Mouse (Mus musculus): Measurements from ENCODE around the gene Slc4a4. TPM values are rescaled to one million over a fixed set of nuclear protein-coding genes. Genes with fewer than 3 reads are reported as not detected.
"Not testable (repeated sequence)": the region's sequence is repeated elsewhere in the genome, so short reads cannot be mapped to it uniquely, and the experiment has no call there.

The Slc4a4 gene
- polyA plus RNA-seq, 1 experiment from 2014 or later = 1.6 TPM

GRCm38 (mm10) chr5:89097291-89097690 lies 210.7 kb downstream of the Slc4a4 start:
- no peak for ATAC-seq (ENCODE audit: low FRiP score)
- H3K9ac ChIP-seq (ENCODE audit: low read depth, low read length) = no peak overlapping the region
- no peak overlapping the region for H3K4me3 ChIP-seq (ENCODE audit: low read depth, low read length)
- H3K27ac ChIP-seq (ENCODE audit: low read depth, low read length) = no peak overlapping the region
- no peak overlapping the region for H3K4me2 ChIP-seq (replicated peaks; ENCODE audit: low read depth, low read length)
- no peaks in the 10 kb centered on the region for H3K9me3 ChIP-seq (ENCODE audit: control insufficient read depth, low read length)
- no peaks in the 10 kb centered on the region for H3K27me3 ChIP-seq (ENCODE audit: control insufficient read depth, insufficient read depth, low read length)
- WGBS = 88% methylated on average over 3 of the region's 3 CpGs
- no peaks in the 10 kb centered on the region for H3K36me3 ChIP-seq (ENCODE audit: control insufficient read depth, insufficient read depth, low read length)
- H3K4me1 ChIP-seq (replicated peaks; ENCODE audit: control insufficient read depth, insufficient read depth, low read length) = no peaks in the 10 kb centered on the region
- no peak for DNase-seq (ENCODE audit: low spot score)

DNA sequence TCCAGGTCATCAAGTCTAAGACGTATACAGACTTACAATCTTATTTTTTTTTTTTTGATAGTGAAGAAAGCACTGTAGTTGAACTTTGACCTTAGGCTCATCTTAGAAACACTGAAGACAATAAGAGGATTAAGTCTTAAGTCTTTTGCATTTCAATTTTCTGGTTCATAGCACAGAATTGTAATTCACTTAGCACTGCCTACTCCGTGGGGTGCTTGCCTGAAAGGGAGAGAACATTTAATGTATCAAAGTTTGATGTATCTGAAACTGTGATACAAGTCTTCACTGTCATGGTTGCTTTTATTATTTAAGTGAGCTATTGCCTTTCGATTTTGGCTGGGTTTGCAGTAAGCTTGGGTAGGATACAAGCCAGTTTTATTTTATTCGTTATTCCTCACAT lies 211.5 kb downstream of the Slc4a4 start:
- DNase-seq (ENCODE audit: low spot score) = no peak
- no peak overlapping the region for H3K9ac ChIP-seq (ENCODE audit: low read depth, low read length)
- no peak for ATAC-seq (ENCODE audit: low FRiP score)
- 62% methylated on average over 4 of the region's 4 CpGs for WGBS
- no peak overlapping the region for H3K27ac ChIP-seq (ENCODE audit: low read depth, low read length)
- no peaks in the 10 kb centered on the region for H3K36me3 ChIP-seq (ENCODE audit: control insufficient read depth, insufficient read depth, low read length)
- no peaks in the 10 kb centered on the region for H3K4me1 ChIP-seq (replicated peaks; ENCODE audit: control insufficient read depth, insufficient read depth, low read length)
- no peaks in the 10 kb centered on the region for H3K9me3 ChIP-seq (ENCODE audit: control insufficient read depth, low read length)
- no peaks in the 10 kb centered on the region for H3K27me3 ChIP-seq (ENCODE audit: control insufficient read depth, insufficient read depth, low read length)
- H3K4me3 ChIP-seq (ENCODE audit: low read depth, low read length) = no peak overlapping the region
- no peak overlapping the region for H3K4me2 ChIP-seq (replicated peaks; ENCODE audit: low read depth, low read length)

GRCm38 (mm10) chr5:89099886-89100285 lies 213.3 kb downstream of the Slc4a4 start:
- ATAC-seq (ENCODE audit: low FRiP score) = no peak
- 90% methylated on average over 3 of the region's 3 CpGs for WGBS

DNA sequence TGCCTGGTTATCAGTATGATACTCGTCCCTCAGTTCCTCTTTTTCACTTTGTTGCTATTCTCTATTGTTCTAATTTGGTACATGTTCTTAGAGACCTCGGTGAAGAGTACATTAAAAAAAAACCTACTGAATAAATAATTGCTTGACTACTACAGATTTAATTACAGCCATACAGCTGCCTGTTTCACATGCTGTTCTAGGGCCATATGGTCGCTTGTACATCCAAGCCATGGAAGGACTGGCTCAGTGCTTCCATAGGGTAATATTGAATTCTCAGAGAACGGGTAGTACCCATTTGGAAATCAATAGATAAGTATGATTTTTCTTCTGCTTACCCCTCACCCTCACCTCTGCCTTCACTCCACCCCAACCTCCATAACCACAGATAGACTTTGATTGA lies 215.9 kb downstream of the Slc4a4 start:
- no peaks in the 10 kb centered on the region for H3K27me3 ChIP-seq (ENCODE audit: control insufficient read depth, insufficient read depth, low read length)
- no peaks in the 10 kb centered on the region for H3K9me3 ChIP-seq (ENCODE audit: control insufficient read depth, low read length)
- no peak overlapping the region for H3K9ac ChIP-seq (ENCODE audit: low read depth, low read length)
- no peak overlapping the region for H3K4me3 ChIP-seq (ENCODE audit: low read depth, low read length)
- no peak overlapping the region for H3K27ac ChIP-seq (ENCODE audit: low read depth, low read length)
- ATAC-seq (ENCODE audit: low FRiP score) (no peak), DNase-seq (ENCODE audit: low spot score) (no peak)
- H3K4me1 ChIP-seq (replicated peaks; ENCODE audit: control insufficient read depth, insufficient read depth, low read length) = no peaks in the 10 kb centered on the region
- H3K4me2 ChIP-seq (replicated peaks; ENCODE audit: low read depth, low read length) = no peak overlapping the region
- H3K36me3 ChIP-seq (ENCODE audit: control insufficient read depth, insufficient read depth, low read length) = no peaks in the 10 kb centered on the region
- WGBS = 83% methylated on average over 4 of the region's 4 CpGs

More at GRCm38 (mm10) chr5:89099886-89100285, 213.3 kb downstream of the Slc4a4 start:
- Histone ChIP-seq H3K4me3 (ENCODE audit: low read depth, low read length) (no peak overlapping the region), H3K9ac (ENCODE audit: low read depth, low read length) (no peak overlapping the region), H3K4me2 (replicated peaks; ENCODE audit: low read depth, low read length) (no peak overlapping the region), H3K27ac (ENCODE audit: low read depth, low read length) (no peak overlapping the region), H3K9me3 (ENCODE audit: control insufficient read depth, low read length) (no peaks in the 10 kb centered on the region), H3K36me3 (ENCODE audit: control insufficient read depth, insufficient read depth, low read length) (no peaks in the 10 kb centered on the region), H3K4me1 (replicated peaks; ENCODE audit: control insufficient read depth, insufficient read depth, low read length) (no peaks in the 10 kb centered on the region), H3K27me3 (ENCODE audit: control insufficient read depth, insufficient read depth, low read length) (no peaks in the 10 kb centered on the region)
- no peak for DNase-seq (ENCODE audit: low spot score)

GRCm38 (mm10) chr5:89105346-89105745 lies 218.7 kb downstream of the Slc4a4 start:
- WGBS = 69% methylated on average over 9 of the region's 9 CpGs
- H3K9me3 ChIP-seq (ENCODE audit: control insufficient read depth, low read length) = no peaks in the 10 kb centered on the region
- H3K36me3 ChIP-seq (ENCODE audit: control insufficient read depth, insufficient read depth, low read length) = no peaks in the 10 kb centered on the region
- no peak overlapping the region for H3K9ac ChIP-seq (ENCODE audit: low read depth, low read length)
- H3K4me3 ChIP-seq (ENCODE audit: low read depth, low read length) = no peak overlapping the region
- no peaks in the 10 kb centered on the region for H3K27me3 ChIP-seq (ENCODE audit: control insufficient read depth, insufficient read depth, low read length)
- no peak overlapping the region for H3K27ac ChIP-seq (ENCODE audit: low read depth, low read length)
- DNase-seq (ENCODE audit: low spot score) = no peak
- ATAC-seq (ENCODE audit: low FRiP score) = no peak
- H3K4me1 ChIP-seq (replicated peaks; ENCODE audit: control insufficient read depth, insufficient read depth, low read length) = no peaks in the 10 kb centered on the region
- no peak overlapping the region for H3K4me2 ChIP-seq (replicated peaks; ENCODE audit: low read depth, low read length)

GRCm38 (mm10) chr5:89106217-89106616 lies 219.6 kb downstream of the Slc4a4 start:
- Histone ChIP-seq H3K9ac (ENCODE audit: low read depth, low read length) (no peak overlapping the region), H3K36me3 (ENCODE audit: control insufficient read depth, insufficient read depth, low read length) (no peaks in the 10 kb centered on the region), H3K4me1 (replicated peaks; ENCODE audit: control insufficient read depth, insufficient read depth, low read length) (no peaks in the 10 kb centered on the region), H3K4me3 (ENCODE audit: low read depth, low read length) (no peak overlapping the region), H3K27ac (ENCODE audit: low read depth, low read length) (no peak overlapping the region), H3K9me3 (ENCODE audit: control insufficient read depth, low read length) (no peaks in the 10 kb centered on the region), H3K27me3 (ENCODE audit: control insufficient read depth, insufficient read depth, low read length) (no peaks in the 10 kb centered on the region), H3K4me2 (replicated peaks; ENCODE audit: low read depth, low read length) (no peak overlapping the region)
- ATAC-seq (ENCODE audit: low FRiP score) = no peak
- no peak for DNase-seq (ENCODE audit: low spot score)

DNA sequence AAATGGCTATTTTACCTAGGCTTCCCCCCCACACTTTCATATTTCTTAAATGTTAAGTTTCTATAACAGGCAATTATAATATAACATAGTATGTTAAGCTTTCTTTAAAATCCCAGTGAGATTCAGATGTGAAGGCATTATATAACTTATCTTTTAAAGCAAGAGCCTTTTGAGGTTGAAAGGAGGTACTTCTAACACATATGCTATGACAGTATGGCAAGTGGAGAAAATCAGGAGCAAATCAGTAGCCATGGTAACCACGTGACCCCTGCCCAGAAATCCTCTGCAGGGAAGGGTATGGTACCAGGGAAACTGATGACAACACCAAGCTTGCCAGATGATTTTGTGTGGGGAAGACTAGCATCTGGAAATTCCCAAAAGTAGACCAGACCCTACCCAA lies 222.2 kb downstream of the Slc4a4 start:
- Histone ChIP-seq H3K27ac (ENCODE audit: low read depth, low read length) (no peak overlapping the region), H3K9ac (ENCODE audit: low read depth, low read length) (no peak overlapping the region), H3K36me3 (ENCODE audit: control insufficient read depth, insufficient read depth, low read length) (no peaks in the 10 kb centered on the region), H3K4me1 (replicated peaks; ENCODE audit: control insufficient read depth, insufficient read depth, low read length) (no peaks in the 10 kb centered on the region), H3K27me3 (ENCODE audit: control insufficient read depth, insufficient read depth, low read length) (no peaks in the 10 kb centered on the region), H3K4me3 (ENCODE audit: low read depth, low read length) (no peak overlapping the region), H3K4me2 (replicated peaks; ENCODE audit: low read depth, low read length) (no peak overlapping the region), H3K9me3 (ENCODE audit: control insufficient read depth, low read length) (no peaks in the 10 kb centered on the region)
- WGBS = 78% methylated on average over 1 of the region's 1 CpGs
- ATAC-seq (ENCODE audit: low FRiP score) = no peak
- no peak for DNase-seq (ENCODE audit: low spot score)

DNA sequence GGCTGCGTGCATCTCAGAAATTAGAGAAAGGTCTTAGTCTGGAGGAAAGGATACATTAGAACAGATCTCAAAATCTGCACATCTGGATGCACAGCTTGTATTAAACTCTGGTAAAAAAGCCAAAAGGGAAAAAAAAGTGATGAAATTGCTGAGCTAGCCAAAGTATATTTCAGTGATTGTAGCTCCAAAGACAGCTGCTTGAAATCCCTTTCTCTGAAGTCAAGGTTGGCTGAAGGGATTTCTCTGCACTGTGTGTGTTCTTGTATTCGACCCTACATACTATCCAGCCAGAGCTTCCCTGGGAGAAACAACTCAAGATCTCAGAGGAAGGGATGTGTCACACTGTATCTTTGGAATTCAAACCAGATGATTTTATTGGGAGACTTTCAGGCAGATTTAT lies 223.2 kb downstream of the Slc4a4 start:
- no peaks in the 10 kb centered on the region for H3K36me3 ChIP-seq (ENCODE audit: control insufficient read depth, insufficient read depth, low read length)
- no peak overlapping the region for H3K4me3 ChIP-seq (ENCODE audit: low read depth, low read length)
- no peak overlapping the region for H3K4me2 ChIP-seq (replicated peaks; ENCODE audit: low read depth, low read length)
- H3K4me1 ChIP-seq (replicated peaks; ENCODE audit: control insufficient read depth, insufficient read depth, low read length) = no peaks in the 10 kb centered on the region
- H3K9me3 ChIP-seq (ENCODE audit: control insufficient read depth, low read length) = no peaks in the 10 kb centered on the region
- 85% methylated on average over 2 of the region's 2 CpGs for WGBS
- H3K27ac ChIP-seq (ENCODE audit: low read depth, low read length) = no peak overlapping the region
- no peak overlapping the region for H3K9ac ChIP-seq (ENCODE audit: low read depth, low read length)
- no peak for ATAC-seq (ENCODE audit: low FRiP score)
- H3K27me3 ChIP-seq (ENCODE audit: control insufficient read depth, insufficient read depth, low read length) = no peaks in the 10 kb centered on the region
- no peak for DNase-seq (ENCODE audit: low spot score)

- 90% methylated on average over 8 of the region's 17 CpGs for WGBS
- H3K4me3 ChIP-seq (ENCODE audit: low read depth, low read length); H3K9me3 ChIP-seq (ENCODE audit: control insufficient read depth, low read length); H3K9ac ChIP-seq (ENCODE audit: low read depth, low read length); H3K4me1 ChIP-seq (replicated peaks; ENCODE audit: control insufficient read depth, insufficient read depth, low read length); H3K4me2 ChIP-seq (replicated peaks; ENCODE audit: low read depth, low read length); DNase-seq (ENCODE audit: low spot score); H3K27me3 ChIP-seq (ENCODE audit: control insufficient read depth, insufficient read depth, low read length); H3K36me3 ChIP-seq (ENCODE audit: control insufficient read depth, insufficient read depth, low read length); H3K27ac ChIP-seq (ENCODE audit: low read depth, low read length); ATAC-seq (ENCODE audit: low FRiP score): not testable (repeated sequence)
Measured at GRCm38 (mm10) chr5:89111987-89112386, 225.4 kb downstream of the Slc4a4 start.
